Mouse (Mus musculus) embryonic fibroblast, embryonic 13.5 days (primary cell): Measurements from ENCODE around the gene Ythdf2.

Source experiments
- CTCF ChIP-seq: IDR thresholded peaks from 2 replicates; pipeline ENCODE4 v1.5.1; 2011; ENCODE audit warnings: mild to moderate bottlenecking, control low read depth, low read length, moderate library complexity, borderline replicate concordance; ENCODE audit not compliant: insufficient read depth
- POLR2A ChIP-seq: IDR thresholded peaks from 2 replicates; pipeline ENCODE4 v1.6.1; 2011; ENCODE audit warnings: low read depth, mild to moderate bottlenecking, control low read depth, low read length, moderate library complexity

DNA sequence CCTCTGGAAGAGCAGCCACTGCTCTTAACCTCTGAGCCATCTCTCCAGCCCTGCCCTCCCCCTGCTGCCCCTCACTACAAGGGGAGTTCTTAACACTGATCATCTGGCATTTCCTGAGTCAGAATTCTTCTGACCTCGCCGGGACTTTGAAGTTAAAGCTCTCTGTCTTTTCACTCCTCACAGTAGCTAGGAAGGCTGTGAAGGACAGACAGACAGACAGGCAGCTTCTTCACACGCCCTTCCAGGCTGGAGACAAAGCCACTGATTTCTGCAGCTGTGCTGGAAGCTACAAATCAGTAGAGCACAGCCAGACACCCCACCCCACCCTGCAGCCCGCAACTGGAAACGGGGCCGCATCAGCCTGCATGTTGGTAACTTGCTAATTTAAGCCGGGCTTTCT lies 75.1 kb downstream of the Ythdf2 start:
- TF ChIP-seq CTCF (no peak), POLR2A (no peak)
